Mouse (Mus musculus): ENCODE results near the gene Adgb.

Adgb gene

GRCm38 (mm10) chr10:10352184-10352583 is 119.9 kb downstream of the Adgb start:
- no peak for DNase-seq (ENCODE audit: low read depth, low spot score)

GRCm38 (mm10) chr10:10350550-10350949 is 121.6 kb downstream of the Adgb start:
- no peak for DNase-seq (ENCODE audit: low read depth, low spot score)

GRCm38 (mm10) chr10:10343930-10344329 is 128.2 kb downstream of the Adgb start:
- no peak for DNase-seq (ENCODE audit: low read depth, low spot score)

- DNase-seq (ENCODE audit: low read depth, low spot score): peak; percentile 83
Measured at GRCm38 (mm10) chr10:10325560-10325959, 146.6 kb downstream of the Adgb start.

GRCm38 (mm10) chr10:10322961-10323360 is 149.2 kb downstream of the Adgb start:
- peak; percentile 81 for DNase-seq (ENCODE audit: low read depth, low spot score)

- DNase-seq (ENCODE audit: low read depth, low spot score): peak; percentile 96
Measured at GRCm38 (mm10) chr10:10321119-10321781, 150.9 kb downstream of the Adgb start.

GRCm38 (mm10) chr10:10320364-10321083 is 151.6 kb downstream of the Adgb start:
- peak; percentile 67 for DNase-seq (ENCODE audit: low read depth, low spot score)

GRCm38 (mm10) chr10:10318086-10318485 is 154.0 kb downstream of the Adgb start:
- no peak for DNase-seq (ENCODE audit: low read depth, low spot score)

GRCm38 (mm10) chr10:10315631-10316030 is 156.5 kb downstream of the Adgb start:
- no peak for DNase-seq (ENCODE audit: low read depth, low spot score)

- DNase-seq (ENCODE audit: low read depth, low spot score): no peak
Measured at GRCm38 (mm10) chr10:10314521-10314920, 157.6 kb downstream of the Adgb start.

- no peak for DNase-seq (ENCODE audit: low read depth, low spot score)
Measured at GRCm38 (mm10) chr10:10309877-10310426, 162.2 kb downstream of the Adgb start.

GRCm38 (mm10) chr10:10309056-10309455 is 163.1 kb downstream of the Adgb start:
- DNase-seq (ENCODE audit: low read depth, low spot score): no peak

- no peak for DNase-seq (ENCODE audit: low read depth, low spot score)
Measured at GRCm38 (mm10) chr10:10307384-10307783, 164.7 kb downstream of the Adgb start.

GRCm38 (mm10) chr10:10304370-10304769 is 167.8 kb downstream of the Adgb start:
- DNase-seq (ENCODE audit: low read depth, low spot score): no peak

GRCm38 (mm10) chr10:10301692-10302091 is 170.4 kb downstream of the Adgb start:
- peak; percentile 47 for DNase-seq (ENCODE audit: low read depth, low spot score)

- no peak for DNase-seq (ENCODE audit: low read depth, low spot score)
Measured at GRCm38 (mm10) chr10:10300915-10301439, 171.1 kb downstream of the Adgb start.

GRCm38 (mm10) chr10:10299987-10300386 is 172.1 kb downstream of the Adgb start:
- no peak for DNase-seq (ENCODE audit: low read depth, low spot score)

GRCm38 (mm10) chr10:10287221-10287867 is 184.8 kb downstream of the Adgb start:
- DNase-seq (ENCODE audit: low read depth, low spot score): peak; percentile 71
